Mouse (Mus musculus) monocyte, adult 2 months (primary cell): ENCODE data around the gene Sfmbt1.
"Not testable (repeated sequence)": the region's sequence is repeated elsewhere in the genome, so short reads cannot be mapped to it uniquely, and the experiment has no call there.

ENCODE experiments used
- DNase-seq, 2 experiments: peaks; one replicate each; pipeline ENCODE4 v3.0.0; 2022; ENCODE audit warnings: low spot score in 2 of 2, low read depth in 1 of 2

Sfmbt1 gene

GRCm38 (mm10) chr14:30716051-30716952 is 1.7 kb downstream of the Sfmbt1 start:
- peak in 1 of 2 experiments; percentile 34 for DNase-seq

- no peak for DNase-seq
These were observed 2.3 kb downstream of the Sfmbt1 start for GRCm38 (mm10) chr14:30716953-30717285.

- not testable (repeated sequence) for DNase-seq
These were observed 4.0 kb downstream of the Sfmbt1 start for GRCm38 (mm10) chr14:30718696-30719095.

GRCm38 (mm10) chr14:30719514-30719913 is 4.9 kb downstream of the Sfmbt1 start:
- no peak for DNase-seq

- DNase-seq = no peak
These were observed 7.2 kb downstream of the Sfmbt1 start for GRCm38 (mm10) chr14:30721850-30722249.

GRCm38 (mm10) chr14:30722406-30722805 is 7.8 kb downstream of the Sfmbt1 start:
- no peak for DNase-seq

GRCm38 (mm10) chr14:30731896-30732295 is 17.2 kb downstream of the Sfmbt1 start:
- no peak for DNase-seq

GRCm38 (mm10) chr14:30734665-30735064 is 20.0 kb downstream of the Sfmbt1 start:
- DNase-seq = no peak

- DNase-seq = no peak
These were observed 21.2 kb downstream of the Sfmbt1 start for GRCm38 (mm10) chr14:30735810-30736209.

GRCm38 (mm10) chr14:30736413-30736812 is 21.8 kb downstream of the Sfmbt1 start:
- DNase-seq = no peak

- no peak for DNase-seq
These were observed 29.2 kb downstream of the Sfmbt1 start for GRCm38 (mm10) chr14:30743891-30744290.

- no peak for DNase-seq
These were observed 31.5 kb downstream of the Sfmbt1 start for GRCm38 (mm10) chr14:30746160-30746559.

- no peak for DNase-seq
These were observed 42.6 kb downstream of the Sfmbt1 start for GRCm38 (mm10) chr14:30757239-30757638.

GRCm38 (mm10) chr14:30761211-30761610 is 46.6 kb downstream of the Sfmbt1 start:
- DNase-seq = peak in 1 of 2 experiments; percentile 18

GRCm38 (mm10) chr14:30762131-30762903 is 47.7 kb downstream of the Sfmbt1 start:
- DNase-seq = no peak

- DNase-seq = no peak
These were observed 48.4 kb downstream of the Sfmbt1 start for GRCm38 (mm10) chr14:30762904-30763568.

- DNase-seq = no peak
These were observed 70.0 kb downstream of the Sfmbt1 start for GRCm38 (mm10) chr14:30784614-30785013.

GRCm38 (mm10) chr14:30789471-30789870 is 74.8 kb downstream of the Sfmbt1 start:
- DNase-seq = no peak

- DNase-seq = no peak
These were observed 78.2 kb downstream of the Sfmbt1 start for GRCm38 (mm10) chr14:30792871-30793270.

- no peak for DNase-seq
These were observed 87.1 kb downstream of the Sfmbt1 start for GRCm38 (mm10) chr14:30801756-30802155.

GRCm38 (mm10) chr14:30821136-30821535 is 106.5 kb downstream of the Sfmbt1 start:
- no peak for DNase-seq
